Mouse (Mus musculus) gastrocnemius, adult 2 months (tissue): ENCODE data around the gene Mtap. TPM values are rescaled to one million over a fixed set of nuclear protein-coding genes. Genes with fewer than 3 reads are reported as not detected.

ENCODE experiments used
- DNase-seq: peaks from one replicate; pipeline ENCODE4 v3.0.0; 2022
- H3K27ac ChIP-seq: fragments of 200-600 bp; 2 replicates; pipeline ENCODE4 v1.8.1; 2022; ENCODE audit warnings: mild to moderate bottlenecking
- H3K4me3 ChIP-seq: fragments of 200-600 bp; 2 replicates; pipeline ENCODE4 v1.8.1; 2022; ENCODE audit warnings: mild to moderate bottlenecking, moderate library complexity
- CTCF ChIP-seq: fragments of 200-600 bp; IDR thresholded peaks from 2 replicates; pipeline ENCODE4 v1.8.1; 2022; ENCODE audit warnings: antibody characterized with exemption, mild to moderate bottlenecking, moderate library complexity
- intact Hi-C: fragments of 180-260 bp; cut with DNase I; formaldehyde crosslinking; loops from one replicate; pipeline ENCODE4 v1.15.1; 2025
- long read RNA-seq, 2 experiments: library from polyadenylated mRNA; stranded (forward); transcript quantifications; one replicate each; pipeline ENCODE4 v2.0.0; 2021
- total RNA-seq, 2 experiments: library from RNA; stranded (reverse); gene quantifications; 2 replicates each; pipeline ENCODE4 v1.2.3; 2021

The Mtap gene
- total RNA-seq, result 10 to 100 TPM; 13.9 to 15.3 TPM
- long read RNA-seq, experiment 1, transcript Mtap-201 (8 exons, 2,797 nt), result major isoform, 14 of 16 reads
- long read RNA-seq, experiment 1, partial matches to known transcripts, result 2 of 16 reads
- long read RNA-seq, experiment 1, other reads (novel, unspliced or antisense), result 0 of 16 reads
- long read RNA-seq, experiment 2, transcript Mtap-201 (8 exons, 2,797 nt), result major isoform, 18 of 22 reads
- long read RNA-seq, experiment 2, partial matches to known transcripts, result 2 of 22 reads
- long read RNA-seq, experiment 2, other reads (novel, unspliced or antisense), result 2 of 22 reads

DNA sequence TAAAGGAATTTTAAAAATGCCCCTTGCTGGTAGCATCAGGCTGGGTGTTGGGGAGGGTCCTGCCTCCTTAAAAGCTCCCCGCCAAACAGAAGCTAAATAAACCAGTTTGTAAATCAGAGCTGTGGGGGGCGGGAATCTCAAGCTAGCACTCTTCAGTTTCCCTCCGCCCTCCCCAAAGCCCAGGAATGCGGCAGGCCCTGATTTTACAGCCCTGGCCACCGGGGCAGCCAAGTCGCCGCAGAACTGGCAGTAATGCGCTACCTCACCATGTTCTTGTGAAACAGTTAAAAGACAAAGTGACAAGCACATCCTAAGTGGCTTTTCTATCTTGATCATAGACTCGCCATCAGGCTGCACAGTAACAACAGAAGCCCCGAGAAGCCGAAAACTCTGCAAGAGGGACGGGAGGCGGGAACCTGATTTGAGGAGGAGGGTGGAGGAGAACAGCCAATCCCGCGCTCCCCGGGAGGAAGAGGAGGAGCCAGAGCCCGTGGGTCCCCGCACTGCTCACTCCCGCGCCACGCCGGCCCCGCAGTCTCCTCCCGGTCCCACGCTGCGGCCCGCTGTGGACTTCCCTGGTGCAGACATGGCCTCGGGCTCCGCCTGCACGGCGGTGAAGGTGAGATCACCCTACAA, at the start of gene Mtap:
Gene Mtap, plus strand, starts transcription at position 217 of the 636 bp plus-strand sequence.
- no peak for TF ChIP-seq CTCF
- intact Hi-C loops, result loop anchor here (5.0 kb wide), 1 partner anchor 200 kb away; no protein-coding TSS in a partner anchor
- peak within 1 kb of the TSS; percentile 85 for H3K4me3 ChIP-seq
- DNase-seq, result peak; percentile 87
- H3K27ac ChIP-seq, result peak within 1 kb of the TSS; percentile 90

DNA sequence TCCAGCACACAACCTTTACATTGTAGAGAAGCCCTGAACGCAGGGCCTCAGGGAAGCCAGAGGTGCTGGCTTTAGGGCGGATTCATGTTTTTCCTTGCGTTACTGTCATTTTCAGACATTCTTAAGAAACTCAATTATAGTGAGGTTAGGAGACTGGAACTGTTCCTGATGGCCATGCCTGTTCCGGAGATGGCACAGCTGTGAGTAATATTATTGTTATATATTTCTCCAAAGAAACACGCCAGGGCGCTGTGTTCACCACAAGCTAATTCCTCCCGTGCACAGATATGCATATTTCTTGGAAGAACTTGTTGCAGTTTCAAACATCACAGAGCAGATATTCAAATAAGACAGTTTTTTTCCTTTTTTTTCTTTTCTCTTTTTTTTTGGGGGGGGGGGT, 47.8 kb upstream of the Mtap start:
- Histone ChIP-seq H3K27ac (no peak overlapping the region), H3K4me3 (no peak overlapping the region)
- no peak for TF ChIP-seq CTCF
- no peak for DNase-seq
- intact Hi-C loops, result no loop called here

DNA sequence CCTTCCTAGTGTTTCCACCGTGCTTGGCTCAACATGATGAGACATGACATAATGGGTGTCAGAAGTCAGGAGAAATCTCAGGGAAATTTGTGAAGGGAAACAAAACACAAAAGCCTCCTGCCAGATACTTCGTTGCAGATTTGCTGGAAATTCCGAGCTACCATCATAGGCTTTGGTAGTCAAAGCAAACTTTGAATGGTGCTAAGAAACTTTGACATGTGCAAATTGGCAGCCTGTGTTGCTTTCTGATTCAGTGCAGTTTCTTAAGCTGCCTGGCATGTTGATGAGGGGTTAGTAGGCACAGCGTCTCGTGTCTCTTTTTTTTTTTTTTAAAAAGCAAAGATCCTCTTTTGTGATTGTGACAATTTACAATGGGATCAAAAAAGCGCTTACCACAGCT, 46.7 kb upstream of the Mtap start:
- DNase-seq, result no peak
- intact Hi-C loops, result no loop called here

DNA sequence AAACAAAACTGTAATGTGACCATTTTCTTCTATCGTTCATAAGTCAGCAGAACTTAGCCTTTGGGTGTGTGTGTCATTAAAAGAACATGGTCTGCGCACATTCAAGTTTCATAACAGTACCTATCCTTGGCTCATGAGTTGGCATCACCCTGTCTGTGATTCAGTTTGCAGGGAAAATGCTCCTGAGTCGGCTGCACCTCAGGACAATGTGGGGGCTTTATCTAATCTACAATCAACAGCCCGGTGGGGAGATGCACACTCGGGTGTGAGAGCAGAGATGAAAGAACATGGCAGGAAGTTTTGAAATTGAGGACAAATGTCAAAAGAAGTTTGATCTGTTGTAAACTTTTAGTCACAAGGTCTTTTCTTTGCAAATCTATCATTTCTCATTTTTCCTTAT, 44.8 kb upstream of the Mtap start:
- intact Hi-C loops, result no loop called here
- Histone ChIP-seq H3K27ac (no peak overlapping the region), H3K4me3 (no peak overlapping the region)
- DNase-seq, result no peak
- TF ChIP-seq CTCF, result no peak

More for the DNA sequence above, 46.7 kb upstream of the Mtap start:
- TF ChIP-seq CTCF, result no peak
- Histone ChIP-seq H3K4me3 (no peak overlapping the region), H3K27ac (no peak overlapping the region)

DNA sequence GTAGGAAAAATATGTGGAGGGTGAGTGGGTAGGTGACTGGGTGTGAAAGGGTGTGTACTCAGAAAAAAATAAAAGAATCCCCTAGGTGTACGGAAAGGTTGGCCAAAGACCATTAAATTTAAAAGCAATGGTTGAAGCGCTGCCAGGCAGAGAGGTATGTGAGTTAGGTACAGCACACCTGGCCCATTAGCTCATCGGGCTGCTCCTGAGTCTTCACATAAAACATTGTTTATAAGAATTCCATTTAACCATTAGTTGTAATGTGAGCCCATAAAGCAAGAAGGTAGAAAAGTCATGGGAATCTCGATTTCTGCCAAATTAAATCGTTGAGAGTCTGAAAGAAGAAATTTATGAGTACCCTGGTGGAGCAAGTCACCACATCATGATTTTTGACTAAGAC, 42.1 kb upstream of the Mtap start:
- no peak overlapping the region for H3K27ac ChIP-seq
- H3K4me3 ChIP-seq, result no peak overlapping the region
- no peak for TF ChIP-seq CTCF
- no peak for DNase-seq
- intact Hi-C loops, result no loop called here

DNA sequence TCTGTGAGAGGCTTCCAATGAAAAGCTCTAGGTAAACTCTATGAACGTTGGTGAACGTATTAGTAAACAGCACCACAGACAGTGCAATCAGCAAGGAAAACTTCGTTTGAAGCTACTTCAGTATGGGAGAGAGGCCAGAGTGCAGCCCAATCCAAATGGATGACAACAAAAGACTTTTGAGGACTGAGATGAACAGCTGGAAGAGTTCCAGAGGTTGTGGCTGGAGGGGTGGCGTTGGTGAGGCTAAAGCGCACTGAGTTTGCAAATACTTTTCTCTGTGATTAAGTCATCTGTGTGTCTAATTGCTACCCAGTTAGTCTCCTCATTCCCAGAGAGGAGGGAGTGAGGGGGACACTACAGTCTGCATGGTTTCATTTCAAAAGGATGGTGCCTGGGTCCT, 38.7 kb upstream of the Mtap start:
- H3K27ac ChIP-seq, result no peak overlapping the region
- no peak for TF ChIP-seq CTCF
- H3K4me3 ChIP-seq, result no peak overlapping the region
- intact Hi-C loops, result no loop called here
- DNase-seq, result no peak

DNA sequence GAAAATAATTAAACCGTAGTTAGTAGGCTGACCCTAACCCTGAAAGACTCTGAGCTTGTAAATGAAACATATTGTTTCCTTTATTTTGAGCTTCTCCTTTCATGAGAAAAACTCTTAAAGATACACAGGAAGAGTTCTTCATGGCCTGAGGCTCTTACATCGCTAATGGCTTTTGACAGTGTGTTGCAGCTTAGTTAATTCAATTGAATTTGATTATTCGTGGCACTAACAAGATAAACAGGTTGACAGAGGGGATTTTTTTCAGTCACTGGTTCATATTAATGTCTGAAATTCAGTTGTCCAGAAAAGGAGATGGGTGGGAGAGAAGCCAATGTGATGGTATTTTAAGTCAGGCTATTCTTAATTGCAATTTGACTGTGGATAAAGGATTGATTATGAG, 35.6 kb upstream of the Mtap start:
- TF ChIP-seq CTCF, result no peak
- no peak overlapping the region for H3K27ac ChIP-seq
- intact Hi-C loops, result no loop called here
- no peak overlapping the region for H3K4me3 ChIP-seq
- DNase-seq, result no peak

DNA sequence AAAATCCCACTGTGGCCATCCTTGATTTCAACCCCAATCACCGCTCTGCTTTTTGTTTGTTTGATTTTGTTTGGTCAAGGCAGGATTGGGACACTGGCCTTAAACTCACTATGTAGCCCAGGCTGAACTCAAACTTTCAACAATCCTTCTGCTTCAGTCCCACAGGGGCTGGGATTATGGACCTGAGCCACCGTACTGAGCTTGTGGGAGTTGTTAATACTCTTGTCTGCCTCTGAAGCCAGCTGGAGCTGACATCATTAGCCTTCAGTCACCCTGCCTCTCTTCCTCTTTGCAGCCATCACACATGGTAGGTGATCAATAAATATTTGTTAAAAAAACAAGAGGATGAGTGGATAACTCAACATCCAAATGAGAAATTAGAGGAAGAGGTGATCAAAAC, 34.6 kb upstream of the Mtap start:
- TF ChIP-seq CTCF, result no peak
- DNase-seq, result no peak
- Histone ChIP-seq H3K27ac (no peak overlapping the region), H3K4me3 (no peak overlapping the region)
- intact Hi-C loops, result no loop called here

DNA sequence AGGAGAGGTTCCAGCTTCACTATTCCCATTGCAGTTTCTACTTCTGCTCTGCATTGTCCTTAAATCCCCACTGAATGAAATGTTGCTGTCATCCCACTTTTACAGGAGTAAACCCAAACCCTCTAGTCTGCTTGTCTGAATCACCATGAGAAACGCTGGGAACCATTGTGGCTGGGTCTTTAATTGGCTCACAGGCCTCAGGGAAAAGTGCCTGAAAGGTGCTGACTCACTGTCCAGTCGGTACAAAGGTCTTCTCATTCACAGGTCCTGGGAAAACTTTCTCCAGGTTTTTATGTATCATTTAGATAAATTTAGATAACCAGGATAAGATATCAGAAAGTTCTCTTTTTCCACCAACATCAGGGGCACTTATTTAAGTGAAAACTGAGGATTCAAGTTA, 31.4 kb upstream of the Mtap start:
- Histone ChIP-seq H3K27ac (no peak overlapping the region), H3K4me3 (no peak overlapping the region)
- no peak for DNase-seq
- TF ChIP-seq CTCF, result no peak
- intact Hi-C loops, result no loop called here

DNA sequence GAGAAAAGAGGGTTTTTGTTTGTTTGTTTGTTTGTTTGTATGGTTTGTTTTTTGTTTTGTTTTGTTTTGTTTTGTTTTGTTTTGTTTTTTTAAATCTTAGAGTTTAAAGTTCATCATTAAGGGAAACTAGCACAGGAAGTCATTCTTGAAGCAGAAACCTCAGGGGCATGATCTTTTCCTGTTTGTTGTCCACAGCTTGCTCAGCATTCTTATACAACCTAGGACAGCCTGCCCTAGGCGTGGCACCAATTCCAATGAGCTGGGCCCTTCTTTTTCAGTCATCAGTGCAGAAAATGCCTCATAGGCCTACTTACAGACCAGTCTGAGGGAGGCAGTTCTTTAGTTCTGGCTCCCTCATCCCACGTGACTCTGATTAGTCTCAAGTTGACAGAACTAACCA, 30.4 kb upstream of the Mtap start:
- no peak for DNase-seq
- TF ChIP-seq CTCF, result no peak
- H3K27ac ChIP-seq, result no peak overlapping the region
- intact Hi-C loops, result no loop called here
- H3K4me3 ChIP-seq, result no peak overlapping the region

DNA sequence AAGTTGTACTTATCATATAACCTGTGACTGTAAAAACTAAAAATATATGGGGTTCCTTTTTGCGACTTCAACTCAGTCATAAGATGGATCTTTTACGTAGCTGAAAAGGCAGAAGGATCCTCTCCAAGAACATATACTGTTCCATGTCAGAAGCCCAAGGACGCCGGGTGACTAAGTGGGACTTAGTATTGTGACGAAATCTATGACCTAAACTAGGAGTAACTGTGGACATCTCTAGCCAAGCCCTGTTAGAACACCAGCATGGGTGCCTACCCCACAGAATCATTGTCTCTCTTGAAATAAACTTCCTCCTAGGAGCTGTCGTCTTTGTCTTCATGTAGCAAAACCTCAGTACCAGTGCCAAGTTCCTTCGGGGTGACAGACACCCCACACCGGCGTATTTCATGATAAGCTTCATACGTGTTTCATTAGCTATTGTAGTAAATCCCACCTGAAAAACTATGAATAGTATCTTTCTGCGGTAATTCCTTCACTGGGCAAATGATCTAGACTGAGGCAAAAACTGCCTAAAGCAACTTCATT, 24.7 kb upstream of the Mtap start:
- no peak for TF ChIP-seq CTCF
- intact Hi-C loops, result no loop called here

DNA sequence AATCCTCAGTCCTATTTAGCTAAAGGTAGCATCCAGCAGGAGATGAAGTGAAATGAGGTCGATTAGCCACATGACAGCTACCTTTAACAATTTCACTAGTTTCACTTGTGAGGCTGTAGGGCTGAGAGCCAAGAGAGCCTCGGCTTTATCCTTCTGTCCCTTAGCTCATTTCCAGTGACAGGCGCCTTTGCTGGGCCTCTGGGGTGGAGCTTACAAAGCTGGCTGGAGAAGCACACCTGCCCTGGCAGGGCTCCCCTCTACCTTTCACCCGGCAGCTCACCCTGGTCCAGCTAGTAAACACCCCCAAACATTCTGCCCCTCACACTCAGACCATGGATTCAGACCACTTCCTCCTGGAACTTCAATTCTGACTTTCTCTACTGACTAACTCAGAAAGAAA, 24.1 kb upstream of the Mtap start:
- TF ChIP-seq CTCF, result no peak
- intact Hi-C loops, result no loop called here
- no peak overlapping the region for H3K27ac ChIP-seq
- DNase-seq, result no peak
- H3K4me3 ChIP-seq, result no peak overlapping the region

More for the DNA sequence above, 24.7 kb upstream of the Mtap start:
- DNase-seq, result no peak
- Histone ChIP-seq H3K4me3 (no peak overlapping the region), H3K27ac (no peak overlapping the region)

DNA sequence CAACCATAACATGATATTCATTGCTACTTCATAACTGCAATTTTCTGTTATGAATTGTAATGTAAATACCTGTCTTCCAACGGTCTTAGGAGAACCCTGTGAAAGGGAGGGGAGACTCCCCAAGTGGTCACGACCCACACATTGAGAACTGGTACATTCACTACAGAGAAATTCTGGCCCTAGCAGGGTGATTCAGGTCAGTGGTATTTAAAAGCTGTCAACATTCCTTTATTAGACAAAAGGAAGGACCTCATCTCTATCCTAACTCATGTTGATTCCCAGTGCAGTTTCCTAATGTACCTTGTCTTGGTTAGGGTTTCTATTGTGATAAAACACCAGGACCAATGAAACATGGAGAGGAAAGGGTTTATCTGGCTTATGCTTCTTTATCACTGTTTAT, 20.9 kb upstream of the Mtap start:
- TF ChIP-seq CTCF, result no peak
- intact Hi-C loops, result no loop called here
- Histone ChIP-seq H3K27ac (no peak overlapping the region), H3K4me3 (no peak overlapping the region)
- no peak for DNase-seq

DNA sequence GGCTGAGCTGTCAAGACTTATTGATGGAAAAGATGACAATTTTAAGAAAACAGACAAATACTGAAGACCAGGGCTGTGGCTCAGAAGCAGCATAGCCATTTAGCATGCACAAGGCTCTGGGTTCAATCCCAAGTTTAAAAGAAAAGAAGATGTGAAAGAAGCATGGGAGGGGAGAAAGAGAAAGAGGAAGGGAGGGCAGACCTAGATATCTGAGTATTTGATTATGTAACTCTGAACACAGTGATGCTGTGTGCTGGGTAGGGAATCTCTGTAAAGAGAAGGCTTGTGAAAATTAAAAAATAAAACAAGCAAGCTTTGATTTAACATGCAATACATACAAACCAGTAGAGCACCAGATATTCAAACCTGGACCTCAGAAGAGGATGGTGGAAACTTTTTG, 17.0 kb upstream of the Mtap start:
- TF ChIP-seq CTCF, result no peak
- Histone ChIP-seq H3K27ac (no peak overlapping the region), H3K4me3 (no peak overlapping the region)
- intact Hi-C loops, result no loop called here
- no peak for DNase-seq
